Mouse (Mus musculus) ES-E14 (cell line): ENCODE measurements around the gene Tmprss3.

ENCODE experiments used
- MAFK ChIP-seq: IDR thresholded peaks from 2 replicates; pipeline ENCODE4 v1.6.1; 2014; ENCODE audit warnings: mild to moderate bottlenecking, low read depth, low read length, inconsistent platforms; ENCODE audit not compliant: insufficient read depth
- ZC3H11A ChIP-seq: IDR thresholded peaks from 2 replicates; pipeline ENCODE4 v1.6.1; 2012; ENCODE audit warnings: low read depth, mild to moderate bottlenecking, inconsistent platforms, low read length, borderline replicate concordance

GRCm38 (mm10) chr17:31187370-31187769 is 11.4 kb downstream of the Tmprss3 start:
- TF ChIP-seq ZC3H11A (peak; percentile 52; the same call in 1 of the 2 replicates), MAFK (no peak)
